19 mouse cellular contexts compared by ENCODE assay signal in genomic region chr1:147138176-147138575, GRCm38 (mm10).
DNase-seq lines count a peak whose midpoint lies in the region; ATAC-seq and TF ChIP-seq lines count a peak whose summit lies in the region.
"Had no signal": no experiment of that assay in that cellular context is flagged by ENCODE, and none has a peak within 500 bp of the region (broad histone marks: within the 10 kb centered on the region; RNA-seq: fewer than 3 reads in every experiment).

No protein-coding gene starts in this region.

- peak; percentile 18 for DNase-seq in adrenal gland, postnatal 10 days
- no peak for DNase-seq in adrenal gland, postnatal 4 days (ENCODE audit: low spot score in 2 of 2)
- DNase-seq in right cerebral cortex, adult 2 months (ENCODE audit: low spot score in 2 of 2) = peak; percentile 3 to 5
- no peak for DNase-seq in right cerebral cortex, postnatal 25 days
- DNase-seq in frontal cortex, postnatal 14 days (ENCODE audit: low spot score in 2 of 2) = no peak
- DNase-seq: cerebellum, adult 9-10 months; heart, postnatal 10 days; kidney, adult 8-10 months; liver had no signal

- H3K4me2 ChIP-seq in intestine, embryonic 16.5 days (ENCODE audit: low read depth, low read length) = no peak overlapping the region
- H3K4me2 ChIP-seq in intestine, postnatal 0 days (replicated peaks; ENCODE audit: low read depth) = no peak overlapping the region
- no peak overlapping the region for H3K4me2 ChIP-seq in hindbrain, embryonic 15.5 days
- H3K4me2 ChIP-seq: embryonic facial prominence, embryonic 13.5 days; heart, embryonic 11.5 days; midbrain, embryonic 13.5 days had no signal

- no peaks in the 10 kb centered on the region for H3K36me3 ChIP-seq in intestine, embryonic 16.5 days (ENCODE audit: control insufficient read depth, insufficient read depth, low read length)
- H3K36me3 ChIP-seq in intestine, postnatal 0 days (ENCODE audit: control insufficient read depth, insufficient read depth) = no peaks in the 10 kb centered on the region
- no peaks in the 10 kb centered on the region for H3K36me3 ChIP-seq in hindbrain, embryonic 15.5 days
- H3K36me3 ChIP-seq: embryonic facial prominence, embryonic 13.5 days; midbrain, embryonic 13.5 days had no signal

- no peak for TF ChIP-seq CTCF in intestine, postnatal 0 days (IDR thresholded peaks at IDR 0.05; ENCODE audit: low read depth)

- ATAC-seq in intestine, embryonic 16.5 days = peak; percentile 59; the same call in 1 of the 2 replicates
- no peak for ATAC-seq in intestine, postnatal 0 days
- ATAC-seq in hindbrain, embryonic 15.5 days (ENCODE audit: low FRiP score, low read depth) = peak; percentile 51; the same call in 1 of the 2 replicates
- ATAC-seq: forebrain, embryonic 16.5 days; lung, postnatal 0 days; midbrain, embryonic 13.5 days had no signal

- H3K27me3 ChIP-seq in intestine, embryonic 16.5 days (replicated peaks; ENCODE audit: control insufficient read depth, insufficient read depth, low read length) = no peaks in the 10 kb centered on the region
- no peaks in the 10 kb centered on the region for H3K27me3 ChIP-seq in intestine, postnatal 0 days (replicated peaks; ENCODE audit: control insufficient read depth, insufficient read depth, low read length)
- no peaks in the 10 kb centered on the region for H3K27me3 ChIP-seq in hindbrain, embryonic 15.5 days
- H3K27me3 ChIP-seq: CH12.LX; embryonic facial prominence, embryonic 13.5 days; midbrain, embryonic 13.5 days had no signal

- 59% methylated on average over 2 of the region's 2 CpGs for WGBS in intestine, embryonic 16.5 days
- WGBS in intestine, postnatal 0 days = 34% methylated on average over 2 of the region's 2 CpGs
- 48% methylated on average over 2 of the region's 2 CpGs for WGBS in hindbrain, embryonic 15.5 days

- no peak overlapping the region for H3K9ac ChIP-seq in intestine, embryonic 16.5 days (ENCODE audit: low read depth, low read length)
- H3K9ac ChIP-seq in intestine, postnatal 0 days (ENCODE audit: low read depth, low read length) = no peak overlapping the region
- H3K9ac ChIP-seq in hindbrain, embryonic 15.5 days = no peak overlapping the region
- H3K9ac ChIP-seq: embryonic facial prominence, embryonic 13.5 days; midbrain, embryonic 13.5 days had no signal

- no peak overlapping the region for H3K27ac ChIP-seq in intestine, embryonic 16.5 days (ENCODE audit: low read length)
- H3K27ac ChIP-seq in intestine, postnatal 0 days (ENCODE audit: low read depth, low read length) = no peak overlapping the region
- no peak overlapping the region for H3K27ac ChIP-seq in hindbrain, embryonic 15.5 days (replicated peaks)
- H3K27ac ChIP-seq: embryonic facial prominence, embryonic 13.5 days; midbrain, embryonic 13.5 days had no signal

- no peaks in the 10 kb centered on the region for H3K9me3 ChIP-seq in intestine, embryonic 16.5 days (ENCODE audit: control insufficient read depth, low read length)
- no peaks in the 10 kb centered on the region for H3K9me3 ChIP-seq in intestine, postnatal 0 days (ENCODE audit: control insufficient read depth)
- H3K9me3 ChIP-seq in hindbrain, embryonic 15.5 days = no peaks in the 10 kb centered on the region
- H3K9me3 ChIP-seq: embryonic facial prominence, embryonic 13.5 days; midbrain, embryonic 13.5 days had no signal

- H3K4me3 ChIP-seq in intestine, embryonic 16.5 days (ENCODE audit: low read length) = no peak overlapping the region
- H3K4me3 ChIP-seq in intestine, postnatal 0 days (ENCODE audit: low read depth, low read length) = no peak overlapping the region
- no peak overlapping the region for H3K4me3 ChIP-seq in hindbrain, embryonic 15.5 days
- H3K4me3 ChIP-seq: embryonic facial prominence, embryonic 13.5 days; midbrain, embryonic 13.5 days; myocyte had no signal

- no peaks in the 10 kb centered on the region for H3K4me1 ChIP-seq in intestine, embryonic 16.5 days (ENCODE audit: control insufficient read depth, insufficient read depth, low read length)
- H3K4me1 ChIP-seq in intestine, postnatal 0 days (replicated peaks; ENCODE audit: control insufficient read depth, insufficient read depth, low read length) = no peaks in the 10 kb centered on the region
- H3K4me1 ChIP-seq in hindbrain, embryonic 15.5 days (replicated peaks) = no peaks in the 10 kb centered on the region
- H3K4me1 ChIP-seq: embryonic facial prominence, embryonic 13.5 days; midbrain, embryonic 13.5 days had no signal

Comparison
In these comparisons a context has a peak if more than half of its experiments do, and no peak if none do; other contexts are left out.
1. DNase-seq: peak in adrenal gland, postnatal 10 days (single experiment) and right cerebral cortex, adult 2 months (2 of 2); none in adrenal gland, postnatal 4 days (0 of 2), right cerebral cortex, postnatal 25 days (single experiment) and frontal cortex, postnatal 14 days (0 of 2).